Mouse (Mus musculus) mouse trophoblast stem cell (cell line): ENCODE data around the gene Asb5.
"Not testable (repeated sequence)": the region's sequence is repeated elsewhere in the genome, so short reads cannot be mapped to it uniquely, and the experiment has no call there.

Experiments used
- in situ Hi-C, 2 experiments: fragments of 300-500 bp; cut with MseI, MboI; formaldehyde crosslinking; loops; 2 replicates in 1 of 2; 3 replicates in 1 of 2; pipeline ENCODE4 v1.15.1; 2025

Asb5 gene

GRCm38 (mm10) chr8:54529382-54530296, at the start of gene Asb5, which contains the start of gene Spcs3:
TSS of gene Asb5 (plus strand) at chr8:54529580.
TSS of gene Spcs3 (minus strand) at chr8:54529998.
- in situ Hi-C loops = loop anchor here (10.0 kb wide), 1 partner anchor 135 kb away; no protein-coding TSS in a partner anchor

GRCm38 (mm10) chr8:54486555-54487273, 42.7 kb upstream of the Asb5 start:
- in situ Hi-C loops = loop anchor here in 1 of 2 experiments (25.0 kb wide), 2 partner anchors 399 to 624 kb away; partner anchors contain the start of gene Vegfc

- in situ Hi-C loops = loop anchor here in 1 of 2 experiments (25.0 kb wide), 2 partner anchors 401 to 626 kb away; partner anchors contain the start of gene Vegfc
These were observed 40.9 kb upstream of the Asb5 start for GRCm38 (mm10) chr8:54488437-54488836.

- in situ Hi-C loops = loop anchor here (10.0 to 25.0 kb wide), 3 partner anchors 404 to 629 kb away; partner anchors contain the start of gene Vegfc (in 1 of the 2)
These were observed 38.2 kb upstream of the Asb5 start for GRCm38 (mm10) chr8:54491057-54491690.

GRCm38 (mm10) chr8:54491934-54492333, 37.4 kb upstream of the Asb5 start:
- in situ Hi-C loops = loop anchor here (10.0 to 25.0 kb wide), 3 partner anchors 405 to 630 kb away; partner anchors contain the start of gene Vegfc (in 1 of the 2)

- in situ Hi-C loops = loop anchor here (10.0 to 25.0 kb wide), 3 partner anchors 406 to 631 kb away; partner anchors contain the start of gene Vegfc (in 1 of the 2)
These were observed 36.3 kb upstream of the Asb5 start for GRCm38 (mm10) chr8:54493110-54493509.

GRCm38 (mm10) chr8:54493915-54494314, 35.5 kb upstream of the Asb5 start:
- in situ Hi-C loops = loop anchor here (10.0 to 25.0 kb wide), 3 partner anchors 407 to 632 kb away; partner anchors contain the start of gene Vegfc (in 1 of the 2)

- in situ Hi-C loops = loop anchor here in 1 of 2 experiments (10.0 kb wide), 1 partner anchor 162 kb away; no protein-coding TSS in a partner anchor
These were observed 26.3 kb upstream of the Asb5 start for GRCm38 (mm10) chr8:54503104-54503503.

- in situ Hi-C loops = loop anchor here (5.0 to 10.0 kb wide), 2 partner anchors 157 to 160 kb away; no protein-coding TSS in a partner anchor
These were observed 24.3 kb upstream of the Asb5 start for GRCm38 (mm10) chr8:54505060-54505459.

GRCm38 (mm10) chr8:54507428-54508095, 21.8 kb upstream of the Asb5 start:
- in situ Hi-C loops = loop anchor here (5.0 to 10.0 kb wide), 2 partner anchors 155 to 157 kb away; no protein-coding TSS in a partner anchor

- in situ Hi-C loops = loop anchor here (5.0 to 10.0 kb wide), 2 partner anchors 154 to 157 kb away; no protein-coding TSS in a partner anchor
These were observed 21.3 kb upstream of the Asb5 start for GRCm38 (mm10) chr8:54508096-54508456.

GRCm38 (mm10) chr8:54508814-54509213, 20.6 kb upstream of the Asb5 start:
- in situ Hi-C loops = loop anchor here (5.0 to 10.0 kb wide), 2 partner anchors 153 to 156 kb away; no protein-coding TSS in a partner anchor

- in situ Hi-C loops = loop anchor here (5.0 to 10.0 kb wide), 2 partner anchors 153 to 156 kb away; no protein-coding TSS in a partner anchor
These were observed 20.1 kb upstream of the Asb5 start for GRCm38 (mm10) chr8:54509221-54509721.

GRCm38 (mm10) chr8:54511791-54512190, 17.6 kb upstream of the Asb5 start:
- in situ Hi-C loops = no loop called here

- in situ Hi-C loops = not testable (repeated sequence)
These were observed 17.2 kb upstream of the Asb5 start for GRCm38 (mm10) chr8:54512200-54512599.

GRCm38 (mm10) chr8:54518756-54519460, 10.5 kb upstream of the Asb5 start:
- in situ Hi-C loops = no loop called here

GRCm38 (mm10) chr8:54520516-54520915, 8.9 kb upstream of the Asb5 start:
- in situ Hi-C loops = no loop called here

GRCm38 (mm10) chr8:54525606-54526005, 3.8 kb upstream of the Asb5 start:
- in situ Hi-C loops = no loop called here

- in situ Hi-C loops = no loop called here
These were observed 2.7 kb upstream of the Asb5 start for GRCm38 (mm10) chr8:54526700-54527099.
